Mouse (Mus musculus): Measurements from ENCODE around the gene Pik3c2g.

GRCm38 (mm10) chr6:139971608-139972298 lies 384.7 kb downstream of the Pik3c2g start:
- TF ChIP-seq CTCF (IDR thresholded peaks at IDR 0.05; ENCODE audit: insufficient read depth, low read length) (no peak), POLR2A (IDR thresholded peaks at IDR 0.05; ENCODE audit: borderline replicate concordance, extremely low read depth, low read depth, low read length) (no peak)

Measured in lung, adult 2 months (tissue).